Mouse (Mus musculus): Measurements from ENCODE around the gene Tnpo2.
"Not testable (repeated sequence)": the region's sequence is repeated elsewhere in the genome, so short reads cannot be mapped to it uniquely, and the experiment has no call there.

Tnpo2 gene

DNA sequence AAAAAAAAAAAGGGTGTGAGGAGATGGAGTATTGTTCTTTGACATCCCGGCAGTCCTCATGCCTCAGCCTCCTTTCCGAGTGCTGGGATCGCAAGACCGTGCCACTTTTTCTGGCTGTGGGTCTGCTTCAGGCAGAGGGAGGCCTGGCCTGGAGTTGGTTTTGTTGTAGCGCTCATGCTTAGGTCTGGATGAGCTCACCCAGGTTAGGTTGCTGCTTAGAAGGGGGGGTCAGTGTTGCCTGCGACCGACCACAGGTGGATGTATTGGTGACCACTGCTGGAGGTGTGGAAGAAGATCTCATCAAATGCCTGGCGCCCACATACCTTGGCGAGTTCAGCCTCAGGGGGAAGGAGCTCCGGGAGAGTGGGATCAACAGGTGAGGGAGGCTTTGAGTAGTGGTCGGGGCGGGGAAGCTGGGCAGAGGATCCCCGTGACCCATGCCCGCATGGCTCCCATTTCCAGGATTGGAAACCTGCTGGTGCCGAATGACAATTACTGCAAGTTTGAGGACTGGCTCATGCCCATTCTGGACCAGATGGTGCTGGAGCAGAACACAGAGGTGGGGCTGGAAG, 36.4 kb downstream of the Tnpo2 start:
- DNase-seq (ENCODE audit: low read depth, low spot score) = no peak

DNA sequence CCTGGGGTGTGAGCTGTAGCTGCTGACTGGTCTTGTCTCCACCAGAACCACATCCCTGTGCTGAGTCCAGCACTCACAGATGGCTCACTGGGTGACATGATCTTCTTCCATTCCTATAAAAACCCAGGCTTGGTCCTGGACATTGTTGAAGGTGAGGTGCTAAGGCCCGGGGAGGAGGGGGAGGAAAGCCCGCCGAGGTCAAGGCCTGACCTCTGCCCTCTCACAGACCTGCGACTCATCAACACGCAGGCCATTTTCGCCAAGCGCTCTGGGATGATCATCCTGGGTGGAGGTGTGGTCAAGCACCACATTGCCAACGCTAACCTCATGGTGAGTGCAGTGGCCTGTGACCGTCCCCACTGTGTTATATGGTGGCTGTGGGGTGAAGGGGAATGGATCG, 37.5 kb downstream of the Tnpo2 start:
- DNase-seq (ENCODE audit: low read depth, low spot score) = no peak

DNA sequence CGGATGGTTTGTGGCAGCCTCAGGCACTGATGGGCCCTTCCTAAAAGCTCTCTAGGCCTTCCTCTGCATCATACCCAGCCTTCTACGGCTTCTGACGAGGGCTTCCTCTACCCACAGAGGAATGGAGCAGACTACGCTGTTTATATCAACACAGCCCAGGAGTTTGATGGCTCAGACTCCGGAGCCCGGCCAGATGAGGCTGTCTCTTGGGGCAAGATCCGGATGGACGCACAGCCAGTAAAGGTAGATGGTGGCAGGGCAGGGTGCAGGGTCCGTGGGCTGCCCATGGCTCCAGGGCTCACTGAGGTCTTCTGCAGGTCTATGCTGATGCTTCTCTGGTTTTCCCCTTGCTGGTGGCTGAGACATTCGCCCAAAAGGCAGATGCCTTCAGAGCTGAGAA, 37.9 kb downstream of the Tnpo2 start:
- no peak for DNase-seq (ENCODE audit: low read depth, low spot score)

DNA sequence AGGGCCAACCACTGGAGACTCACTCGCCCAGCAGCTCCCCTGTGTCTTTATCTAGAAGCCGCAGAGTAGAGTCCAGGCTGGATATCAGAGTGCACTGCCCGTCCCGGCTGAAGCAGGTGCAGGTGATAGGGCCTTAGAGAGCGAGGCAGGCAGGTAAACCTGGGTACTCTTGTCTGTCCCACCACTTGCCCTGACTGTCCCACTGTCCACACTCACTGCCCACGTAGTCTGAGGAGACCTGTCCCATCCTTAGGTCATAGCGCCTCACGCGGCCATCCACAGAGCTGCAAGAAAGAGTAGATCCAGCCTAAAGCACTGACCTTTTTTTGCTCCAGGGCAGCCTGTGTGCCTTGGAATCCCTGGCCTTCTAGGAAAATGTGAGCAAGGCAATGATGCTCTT, 39.3 kb downstream of the Tnpo2 start:
- peak; percentile 48 for DNase-seq (ENCODE audit: low read depth, low spot score)

DNA sequence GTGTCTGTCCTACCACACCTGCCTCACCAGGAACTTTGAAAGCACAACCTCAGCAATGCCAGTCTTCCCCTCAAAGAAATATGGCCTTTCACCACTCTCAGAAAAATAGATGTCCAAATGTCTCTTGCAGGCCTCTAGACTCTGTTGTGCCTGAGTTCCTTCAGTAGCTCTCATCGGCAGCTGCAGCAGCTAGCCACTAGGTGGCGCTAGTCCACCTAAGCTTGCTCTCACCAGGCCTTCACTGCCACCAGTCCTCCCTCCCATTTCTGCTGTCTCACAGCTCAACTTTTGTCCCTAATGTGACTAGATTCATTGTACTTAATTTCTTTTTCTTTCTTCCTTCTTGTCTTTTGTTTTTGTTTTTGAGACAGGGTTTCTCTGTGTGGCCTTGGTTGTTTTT, 40.3 kb downstream of the Tnpo2 start:
- peak; percentile 75 for DNase-seq (ENCODE audit: low read depth, low spot score)

DNA sequence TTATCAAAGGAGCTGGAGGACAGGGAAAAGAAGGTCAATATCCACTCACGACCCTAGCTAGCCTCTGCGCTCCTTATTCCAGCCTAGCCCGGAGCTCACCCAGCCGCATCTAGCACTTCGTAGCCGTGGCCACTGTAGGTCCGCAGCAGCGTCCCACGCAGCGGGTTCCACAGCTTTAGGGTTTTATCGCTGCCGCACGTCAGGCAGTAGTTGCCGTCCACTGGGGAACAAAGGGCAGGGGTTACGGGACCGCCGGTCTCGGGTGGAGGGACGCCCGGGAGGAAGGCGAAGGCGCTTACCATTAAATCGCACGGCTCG, 43.5 kb downstream of the Tnpo2 start:
- no peak for DNase-seq (ENCODE audit: low read depth, low spot score)

DNA sequence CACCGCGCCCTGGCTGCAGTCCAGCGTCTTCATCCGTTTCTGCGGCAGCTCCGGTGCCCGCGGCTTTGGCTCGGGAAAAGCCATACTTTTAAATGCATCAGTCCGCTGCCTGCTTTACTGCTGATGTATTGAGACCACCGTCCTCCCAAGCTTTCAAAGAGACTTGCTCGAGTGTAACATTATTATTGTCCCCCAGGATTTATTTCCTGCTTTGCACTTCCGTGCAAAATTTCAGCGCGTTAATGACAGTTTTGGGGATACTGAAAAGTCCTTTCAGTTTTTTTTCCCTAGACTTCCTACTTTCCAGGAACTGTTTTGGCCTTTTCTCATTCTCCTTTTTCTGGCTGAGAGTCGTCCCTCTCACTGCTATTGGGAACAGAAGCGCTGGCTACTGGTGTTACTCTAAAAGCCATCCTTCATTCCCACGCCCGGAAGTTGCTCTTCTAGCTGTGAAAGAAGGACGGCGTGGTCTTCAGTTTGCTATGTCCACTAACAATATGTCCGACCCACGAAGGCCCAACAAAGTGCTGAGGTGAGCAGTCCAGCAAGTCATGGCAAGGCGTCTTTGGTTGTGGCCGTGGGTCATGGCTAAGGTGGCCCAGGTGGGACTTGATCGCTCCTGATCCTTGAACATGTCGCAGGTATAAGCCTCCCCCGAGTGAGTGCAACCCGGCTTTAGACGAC, 44.0 kb downstream of the Tnpo2 start, which contains the start of gene Wdr83os:
Gene Wdr83os (plus strand): TSS at position 209 of the 684 bp plus-strand sequence.
- DNase-seq (ENCODE audit: low read depth, low spot score) = peak; percentile 69

DNA sequence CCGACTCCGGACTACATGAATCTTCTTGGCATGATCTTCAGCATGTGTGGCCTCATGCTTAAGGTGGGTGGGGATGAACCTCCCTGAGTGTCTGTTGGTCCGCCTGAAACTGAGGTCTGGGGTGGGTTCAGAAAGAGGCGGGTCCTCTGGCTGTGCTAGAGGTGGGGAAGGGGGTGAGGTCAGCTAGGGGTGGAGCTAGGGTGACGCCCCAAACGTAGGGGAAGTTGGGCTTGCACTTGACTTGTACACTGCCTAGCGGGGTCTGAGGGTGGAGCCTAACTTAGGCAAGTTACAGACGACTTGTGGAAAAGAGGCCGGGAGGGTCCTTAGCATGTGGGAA, 44.5 kb downstream of the Tnpo2 start, which contains the start of gene Wdr83:
Gene Wdr83 (minus strand): TSS at position 91 of the 340 bp plus-strand sequence.
- DNase-seq (ENCODE audit: low read depth, low spot score) = no peak

DNA sequence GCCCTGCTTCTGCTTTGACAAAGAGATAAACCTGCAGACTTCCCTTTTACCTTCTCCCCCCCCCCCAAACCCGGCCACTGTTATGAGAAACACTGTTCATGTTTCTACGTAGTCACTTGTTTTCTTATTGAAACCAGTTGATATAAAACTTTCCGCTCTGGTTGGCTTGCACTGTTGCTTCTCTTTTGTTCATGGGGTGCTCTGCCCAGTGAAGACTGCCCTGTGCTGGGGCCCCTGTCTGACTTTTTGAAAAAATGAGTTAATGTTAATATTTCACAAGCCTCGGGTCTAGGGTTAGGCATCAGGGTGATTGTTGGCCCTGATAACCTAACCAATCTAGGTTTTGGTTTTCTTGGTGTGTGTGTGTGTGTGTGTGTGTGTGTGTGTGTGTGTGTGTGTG, 45.5 kb downstream of the Tnpo2 start:
- not testable (repeated sequence) for DNase-seq (ENCODE audit: low read depth, low spot score)

DNA sequence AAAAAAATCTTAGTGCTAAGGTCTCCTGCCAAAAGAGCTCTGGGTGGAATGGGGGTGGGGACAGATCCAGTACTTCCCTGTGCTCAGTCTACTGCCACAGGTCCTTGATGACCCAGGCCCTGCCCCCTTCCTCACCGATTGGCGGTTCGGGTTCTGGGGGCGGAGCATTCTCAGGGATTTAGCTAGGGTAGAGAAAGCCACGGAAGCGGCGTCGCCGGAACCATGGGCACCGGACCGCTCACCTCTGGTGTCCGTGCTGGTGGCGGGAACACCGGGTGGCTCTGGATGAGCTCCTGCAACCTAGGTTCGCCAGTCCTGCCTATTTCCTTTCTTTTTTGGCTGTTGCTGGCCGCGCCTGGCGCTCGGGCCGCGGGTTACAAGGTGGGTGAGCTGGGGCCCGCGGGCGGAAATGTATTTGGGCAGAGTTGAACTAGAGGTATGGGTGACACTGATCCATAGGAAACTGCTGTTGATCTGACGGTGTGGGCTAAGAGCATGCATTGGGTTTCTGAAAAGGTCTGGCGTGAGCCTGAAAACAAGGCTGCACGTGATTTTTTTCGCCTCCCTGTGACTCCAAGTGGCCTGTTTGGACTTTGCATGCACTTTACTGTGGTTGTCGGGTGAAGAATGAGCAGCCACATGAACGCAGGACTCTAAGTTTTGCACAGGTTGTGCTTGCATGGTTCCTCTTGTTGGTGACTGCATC, 46.5 kb downstream of the Tnpo2 start, which contains the start of gene Man2b1:
Gene Man2b1 (plus strand): TSS at position 163 of the 706 bp plus-strand sequence.
- DNase-seq (ENCODE audit: low read depth, low spot score) = peak; percentile 65

DNA sequence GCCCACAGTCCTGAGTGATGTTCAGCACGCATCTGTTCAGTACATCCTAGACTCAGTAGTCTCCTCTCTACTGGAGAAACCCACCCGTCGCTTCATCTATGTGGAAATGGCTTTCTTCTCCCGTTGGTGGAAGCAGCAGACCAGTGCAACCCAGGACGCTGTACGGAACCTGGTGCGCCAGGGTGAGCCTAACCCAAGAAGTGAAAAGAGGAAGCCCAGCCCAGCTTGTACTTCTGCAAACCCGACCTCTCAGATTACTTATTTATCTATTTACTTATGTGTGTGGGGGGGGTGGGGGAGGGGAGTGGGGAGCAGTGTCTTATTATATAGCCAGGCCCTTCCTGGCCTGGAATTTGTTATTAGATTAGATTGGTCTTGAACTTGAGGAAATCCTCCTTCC, 47.9 kb downstream of the Tnpo2 start:
- DNase-seq (ENCODE audit: low read depth, low spot score) = no peak

DNA sequence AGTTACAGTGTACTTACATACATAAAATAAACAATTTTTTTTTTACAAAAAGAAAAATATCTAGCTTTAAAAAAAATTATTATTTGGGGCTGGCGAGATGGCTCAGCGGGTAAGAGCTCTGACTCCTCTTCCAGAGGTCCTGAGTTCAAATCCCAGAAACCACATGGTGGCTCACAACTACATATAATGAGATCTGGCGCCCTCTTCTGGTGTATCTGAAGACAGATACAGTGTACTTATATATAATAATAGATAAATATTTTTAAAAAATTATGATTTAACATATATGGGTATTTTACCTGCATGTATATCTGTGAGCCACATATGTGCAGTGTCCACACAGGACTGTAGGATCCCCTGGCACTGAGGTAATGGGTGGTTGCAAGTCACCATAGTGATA, 49.5 kb downstream of the Tnpo2 start:
- no peak for DNase-seq (ENCODE audit: low read depth, low spot score)

DNA sequence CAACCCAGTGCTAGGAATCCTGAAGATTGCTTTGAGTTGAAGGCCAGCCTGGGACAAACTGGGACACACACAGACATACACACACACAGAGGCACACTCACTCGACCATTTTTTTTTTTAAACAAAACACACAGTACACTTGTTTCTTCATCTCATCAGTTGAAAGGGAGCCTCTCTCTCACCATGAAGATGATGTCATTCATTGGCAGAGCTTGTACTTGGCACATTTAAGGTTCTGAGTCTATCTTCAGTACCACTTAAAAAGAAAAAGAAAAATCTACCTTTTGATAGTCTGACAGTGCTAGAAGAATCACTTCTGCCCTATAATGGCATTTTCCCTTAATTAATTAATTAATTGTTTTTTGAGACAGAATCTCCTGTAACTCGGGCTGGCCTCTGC, 52.1 kb downstream of the Tnpo2 start:
- DNase-seq (ENCODE audit: low read depth, low spot score) = no peak

DNA sequence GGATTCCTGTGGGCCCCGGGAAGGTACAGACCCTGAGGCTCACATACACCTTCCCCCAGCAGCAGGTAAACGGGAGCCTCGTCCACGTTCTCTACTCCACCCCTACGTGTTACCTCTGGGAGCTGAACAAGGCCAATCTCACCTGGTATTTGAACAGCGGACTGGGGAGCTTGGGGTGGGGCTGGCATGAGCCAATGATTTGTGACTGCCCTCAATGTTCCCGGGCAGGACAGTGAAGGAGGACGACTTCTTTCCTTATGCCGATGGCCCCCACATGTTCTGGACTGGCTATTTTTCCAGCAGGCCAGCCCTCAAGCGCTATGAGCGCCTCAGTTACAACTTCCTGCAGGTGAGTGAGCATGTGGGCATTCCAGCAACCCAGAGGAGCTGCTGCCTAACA, 54.1 kb downstream of the Tnpo2 start:
- DNase-seq (ENCODE audit: low read depth, low spot score) = no peak

DNA sequence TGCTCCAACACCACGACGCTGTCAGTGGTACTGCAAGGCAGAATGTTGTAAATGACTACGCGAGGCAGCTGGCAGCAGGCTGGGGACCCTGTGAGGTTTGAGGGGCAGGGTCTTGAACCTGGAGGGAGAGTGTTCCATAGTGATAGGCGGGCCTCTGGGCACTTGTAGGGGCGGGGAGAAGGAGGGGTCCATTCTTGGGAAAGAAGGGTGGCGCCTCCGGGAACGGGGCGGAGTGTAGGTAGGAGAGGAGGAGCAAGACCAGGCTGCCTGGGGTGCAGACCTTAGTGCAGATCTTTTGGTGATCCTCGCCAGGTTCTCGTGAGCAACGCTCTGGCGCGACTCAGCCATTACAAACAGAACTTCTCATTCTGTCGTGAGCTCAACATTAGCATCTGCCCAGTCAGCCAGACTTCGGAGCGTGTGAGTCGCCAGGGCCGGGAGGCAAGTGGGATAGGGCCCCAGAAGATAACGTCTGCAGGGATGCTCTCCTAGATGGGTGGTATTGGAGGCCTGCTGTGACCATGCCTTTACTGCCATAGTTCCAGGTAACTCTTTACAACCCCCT, 54.9 kb downstream of the Tnpo2 start:
- DNase-seq (ENCODE audit: low read depth, low spot score) = no peak

DNA sequence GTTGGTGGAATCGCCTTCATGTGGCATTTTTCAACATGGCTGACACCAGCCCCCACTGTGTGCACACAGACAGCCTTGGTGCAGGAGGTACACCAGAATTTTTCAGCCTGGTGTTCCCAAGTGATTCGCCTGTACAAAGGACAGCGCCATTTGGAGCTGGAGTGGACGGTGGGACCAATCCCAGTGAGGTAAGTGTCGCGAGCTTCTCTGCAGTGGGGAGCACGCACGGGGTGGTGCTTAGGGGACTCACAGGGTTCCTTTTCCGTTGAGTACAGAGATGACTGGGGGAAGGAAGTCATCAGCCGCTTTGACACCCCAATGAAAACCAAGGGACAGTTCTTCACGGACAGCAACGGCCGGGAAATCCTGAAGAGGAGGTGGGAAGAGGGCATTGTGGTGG, 58.3 kb downstream of the Tnpo2 start:
- no peak for DNase-seq (ENCODE audit: low read depth, low spot score)

DNA sequence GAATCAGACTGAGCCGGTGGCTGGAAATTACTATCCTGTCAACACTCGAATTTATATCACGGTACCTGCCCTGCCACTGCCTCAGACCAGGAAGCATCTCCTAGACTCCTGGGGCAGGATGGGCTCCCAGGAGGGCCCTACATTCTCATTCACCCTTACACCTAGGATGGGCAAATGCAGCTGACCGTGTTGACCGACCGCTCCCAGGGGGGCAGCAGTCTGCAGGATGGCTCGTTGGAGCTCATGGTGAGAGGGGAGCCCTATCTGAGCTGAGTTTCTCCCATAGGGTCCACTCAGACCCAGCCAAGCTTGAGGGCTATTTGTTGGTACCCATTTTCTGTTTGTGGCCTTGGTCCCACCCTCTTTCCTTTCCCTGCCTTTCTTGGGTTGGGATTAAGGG, 58.9 kb downstream of the Tnpo2 start:
- DNase-seq (ENCODE audit: low read depth, low spot score) = no peak

DNA sequence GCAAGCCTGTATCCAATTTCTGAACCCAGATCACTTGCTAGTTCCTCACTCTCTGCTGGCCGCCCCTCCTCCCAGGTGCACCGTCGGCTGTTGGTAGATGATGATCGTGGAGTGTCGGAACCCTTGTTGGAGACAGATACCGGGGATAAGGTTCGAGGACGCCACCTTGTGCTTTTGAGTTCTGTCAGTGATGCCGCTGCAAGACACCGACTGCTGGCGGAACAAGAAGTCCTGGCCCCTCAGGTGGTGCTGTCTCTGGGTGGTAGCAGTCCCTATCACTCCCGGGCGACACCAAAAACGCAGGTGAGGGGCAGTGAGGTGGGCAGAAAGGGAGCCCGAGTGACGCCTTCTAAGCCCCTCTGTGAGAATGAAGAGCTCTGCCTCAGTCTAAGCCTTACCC, 59.5 kb downstream of the Tnpo2 start:
- no peak for DNase-seq (ENCODE audit: low read depth, low spot score)

DNA sequence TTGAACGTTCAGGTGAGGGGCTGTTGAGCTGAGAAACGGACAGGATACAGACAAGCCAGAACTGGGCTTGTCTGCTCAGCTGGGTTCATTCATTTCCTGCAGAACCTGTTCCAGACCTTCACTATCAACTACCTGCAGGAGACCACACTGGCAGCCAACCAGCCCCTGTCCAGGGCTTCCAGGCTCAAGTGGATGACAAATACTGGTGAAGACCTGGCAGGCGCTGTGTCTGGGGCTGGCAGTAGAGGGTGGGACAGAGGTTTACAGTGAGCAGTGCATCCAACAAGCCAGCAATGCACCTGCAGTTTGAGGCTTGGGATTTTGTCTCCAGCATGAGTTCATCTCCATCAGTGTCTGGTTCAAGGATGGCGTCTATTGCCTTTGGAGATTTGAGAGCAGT, 60.1 kb downstream of the Tnpo2 start:
- no peak for DNase-seq (ENCODE audit: low read depth, low spot score)

DNA sequence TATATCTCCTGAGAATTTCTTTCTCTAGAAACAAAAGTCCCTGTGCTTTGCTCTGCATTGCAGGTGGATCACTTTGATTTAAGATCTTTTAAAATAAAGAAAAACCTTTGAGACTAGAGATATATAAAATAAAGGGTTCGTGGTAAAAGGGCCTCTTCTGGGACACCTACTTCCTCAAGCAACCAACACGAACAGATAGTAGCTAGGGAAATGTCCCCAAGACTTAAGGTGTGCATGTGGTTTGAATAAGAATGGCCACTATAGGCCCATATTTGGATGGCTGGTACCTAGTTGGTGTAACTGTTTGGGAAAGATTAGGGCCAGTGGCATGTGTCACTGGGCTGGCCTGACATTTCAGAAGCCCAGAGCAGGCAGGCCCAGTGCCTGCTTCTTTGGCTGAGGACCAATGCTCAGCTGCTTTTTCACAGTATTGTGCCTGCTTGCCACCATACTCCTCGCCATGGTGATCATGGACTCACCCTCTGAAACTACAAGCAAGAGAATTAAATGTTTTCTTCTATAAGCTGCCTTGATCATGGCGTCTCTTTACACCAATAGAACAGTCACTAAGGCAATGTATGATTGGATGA, 63.5 kb downstream of the Tnpo2 start:
- no peak for DNase-seq (ENCODE audit: low read depth, low spot score)
